Mouse (Mus musculus): Measurements from ENCODE around the gene Ppm1m.

GRCm38 (mm10) chr9:106212594-106212981, 13.0 kb upstream of the Ppm1m start:
- no peak for TF ChIP-seq CTCF (IDR thresholded peaks at IDR 0.05)
- no peak for TF ChIP-seq POLR2A (IDR thresholded peaks at IDR 0.05; ENCODE audit: insufficient read depth, low read depth, low read length)
